Mouse (Mus musculus) olfactory bulb, adult 2 months (tissue): ENCODE results near the gene Arntl. TPM values are rescaled to one million over a fixed set of nuclear protein-coding genes. Genes with fewer than 3 reads are reported as not detected.

Source experiments
- H3K27ac ChIP-seq: fragments of 200-500 bp; 2 replicates; pipeline ENCODE4 v1.5.1; 2012; ENCODE audit warnings: low read depth, low read length; ENCODE audit not compliant: insufficient read depth
- H3K4me1 ChIP-seq: fragments of 200-500 bp; 2 replicates; pipeline ENCODE4 v1.6.1; 2012; ENCODE audit warnings: low read length; ENCODE audit not compliant: control insufficient read depth, insufficient read depth
- H3K4me3 ChIP-seq: fragments of 200-500 bp; 2 replicates; pipeline ENCODE4 v1.5.1; 2012; ENCODE audit warnings: mild to moderate bottlenecking, low read depth, low read length, moderate library complexity; ENCODE audit not compliant: insufficient read depth
- CTCF ChIP-seq: fragments of 200-500 bp; IDR thresholded peaks from 2 replicates; pipeline ENCODE4 v1.5.1; 2012; ENCODE audit warnings: low read depth, mild to moderate bottlenecking, low read length, moderate library complexity; ENCODE audit not compliant: insufficient read depth
- POLR2A ChIP-seq: fragments of 200-500 bp; IDR thresholded peaks from 2 replicates; pipeline ENCODE4 v1.6.1; 2012; ENCODE audit warnings: mild to moderate bottlenecking, low read depth, low read length, moderate library complexity; ENCODE audit not compliant: insufficient read depth
- WGBS: fragments of 180-500 bp; shearing (Covaris S2); methylation state at CpG from one replicate; pipeline ENCODE4 v1.1.7; 2018; 5-methylcytosine and 5-hydroxymethylcytosine counted together
- polyA plus RNA-seq: library from polyadenylated mRNA; stranded (reverse); fragments of >200 nt; gene quantifications from 2 replicates; pipeline ENCODE4 v1.2.4, GENCODE M21; 2012; ENCODE audit warnings: low replicate concordance; ENCODE audit not compliant: missing spikeins, insufficient read depth, insufficient read length

The Arntl gene
- polyA plus RNA-seq, 1 experiment, result not detected

GRCm38 (mm10) chr7:113241901-113242661 is 34.8 kb downstream of the Arntl start:
- 58% methylated on average over 12 of the region's 12 CpGs for WGBS
- no peak for TF ChIP-seq CTCF
- H3K4me1 ChIP-seq, result peaks cover 27% of the 10 kb centered on the region
- no peak overlapping the region for H3K4me3 ChIP-seq
- H3K27ac ChIP-seq, result no peak overlapping the region

DNA sequence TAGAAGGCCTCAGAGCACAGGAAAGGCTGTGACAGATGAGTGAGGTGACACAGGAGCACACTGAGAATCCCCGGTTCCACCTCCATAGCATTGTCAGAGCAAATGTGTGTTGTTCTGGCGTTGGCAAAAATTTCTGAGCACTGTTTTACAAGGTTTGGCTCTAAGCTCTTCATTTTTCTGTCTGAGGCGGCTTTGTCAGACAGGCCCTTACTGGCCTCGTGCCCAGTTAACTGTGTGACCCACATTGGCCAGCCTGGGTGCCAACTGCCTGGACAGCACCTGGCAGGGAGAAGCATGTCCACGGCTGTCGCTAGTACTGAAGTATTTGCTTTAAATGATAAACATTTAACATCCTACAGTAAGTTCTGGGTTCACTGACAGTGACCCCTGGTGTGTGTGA is 35.4 kb downstream of the Arntl start:
- no peak overlapping the region for H3K27ac ChIP-seq
- TF ChIP-seq CTCF, result no peak
- TF ChIP-seq POLR2A, result no peak
- 58% methylated on average over 6 of the region's 6 CpGs for WGBS
- H3K4me3 ChIP-seq, result no peak overlapping the region
- peaks cover 29% of the 10 kb centered on the region for H3K4me1 ChIP-seq

- WGBS, result 68% methylated on average over 5 of the region's 5 CpGs
Observed at GRCm38 (mm10) chr7:113245144-113245543, 37.9 kb downstream of the Arntl start.

GRCm38 (mm10) chr7:113246512-113246911 is 39.2 kb downstream of the Arntl start:
- Histone ChIP-seq H3K27ac (no peak overlapping the region), H3K4me1 (peaks cover 46% of the 10 kb centered on the region)
- WGBS, result 56% methylated on average over 4 of the region's 4 CpGs

More at GRCm38 (mm10) chr7:113245144-113245543, 37.9 kb downstream of the Arntl start:
- peaks cover 41% of the 10 kb centered on the region for H3K4me1 ChIP-seq
- TF ChIP-seq CTCF (no peak), POLR2A (no peak)
- no peak overlapping the region for H3K4me3 ChIP-seq
- no peak overlapping the region for H3K27ac ChIP-seq

GRCm38 (mm10) chr7:113247167-113247566 is 39.9 kb downstream of the Arntl start:
- H3K27ac ChIP-seq, result no peak overlapping the region
- H3K4me1 ChIP-seq, result peaks cover 46% of the 10 kb centered on the region
- 77% methylated on average over 5 of the region's 5 CpGs for WGBS
- H3K4me3 ChIP-seq, result no peak overlapping the region
- TF ChIP-seq CTCF, result no peak

More at GRCm38 (mm10) chr7:113246512-113246911, 39.2 kb downstream of the Arntl start:
- TF ChIP-seq POLR2A (no peak), CTCF (no peak)
- H3K4me3 ChIP-seq, result no peak overlapping the region

GRCm38 (mm10) chr7:113249134-113249825 is 42.0 kb downstream of the Arntl start:
- Histone ChIP-seq H3K27ac (peak overlapping the region; percentile 67; the same call in 1 of the 2 replicates), H3K4me1 (peaks cover 52% of the 10 kb centered on the region), H3K4me3 (no peak overlapping the region)
- WGBS, result 24% methylated on average over 16 of the region's 16 CpGs
- TF ChIP-seq CTCF (no peak), POLR2A (no peak)

- TF ChIP-seq CTCF, result peak; percentile 46
- no peak for TF ChIP-seq POLR2A
- Histone ChIP-seq H3K4me1 (peaks cover 47% of the 10 kb centered on the region), H3K27ac (peak overlapping the region; percentile 4; the same call in 1 of the 2 replicates), H3K4me3 (no peak overlapping the region)
- WGBS, result 39% methylated on average over 3 of the region's 3 CpGs
Observed at GRCm38 (mm10) chr7:113250433-113250991, 43.2 kb downstream of the Arntl start.

GRCm38 (mm10) chr7:113251001-113251400 is 43.7 kb downstream of the Arntl start:
- H3K4me3 ChIP-seq, result no peak overlapping the region
- 21% methylated on average over 3 of the region's 3 CpGs for WGBS
- peaks cover 49% of the 10 kb centered on the region for H3K4me1 ChIP-seq
- peak overlapping the region; percentile 4; the same call in 1 of the 2 replicates for H3K27ac ChIP-seq
- no peak for TF ChIP-seq POLR2A
- no peak for TF ChIP-seq CTCF

DNA sequence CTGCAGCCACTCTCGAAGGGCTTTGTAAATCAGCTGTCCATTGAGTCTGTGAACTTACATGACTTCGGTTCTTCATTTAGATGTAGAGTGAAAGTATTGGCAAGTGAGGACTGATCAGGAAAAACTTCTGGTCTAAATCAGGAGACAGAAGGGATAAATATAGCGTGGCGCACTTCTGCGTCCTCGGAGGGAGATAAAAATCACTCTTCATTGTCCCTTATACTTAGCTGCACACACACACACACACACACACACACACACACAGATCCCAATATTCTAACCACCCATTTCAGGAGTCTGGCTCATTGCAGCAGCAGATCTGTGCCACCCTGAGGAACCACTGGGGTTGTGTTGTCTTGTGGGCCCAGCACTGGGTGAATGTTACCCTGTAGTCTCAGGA is 44.3 kb downstream of the Arntl start:
- TF ChIP-seq POLR2A (no peak), CTCF (no peak)
- Histone ChIP-seq H3K4me3 (no peak overlapping the region), H3K4me1 (peaks cover 47% of the 10 kb centered on the region), H3K27ac (no peak overlapping the region; the same call in 1 of the 2 replicates)
- 20% methylated on average over 6 of the region's 6 CpGs for WGBS
